Mouse (Mus musculus) skeletal muscle tissue, adult 2 months (tissue): ENCODE data around the gene Parl.

Experiments used
- DNase-seq: peaks from one replicate; pipeline ENCODE4 v3.0.0-alpha.2; 2012; ENCODE audit warnings: low read depth, low spot score

The Parl gene

GRCm38 (mm10) chr16:20301770-20302649 is at the start of gene Parl:
TSS of gene Parl (minus strand) at chr16:20302387.
- DNase-seq: peak; percentile 89

- DNase-seq: no peak
These were observed 43.3 kb upstream of the Parl start for GRCm38 (mm10) chr16:20345464-20345863.

GRCm38 (mm10) chr16:20338616-20339015 is 36.4 kb upstream of the Parl start:
- DNase-seq: no peak

- no peak for DNase-seq
These were observed 32.7 kb upstream of the Parl start for GRCm38 (mm10) chr16:20334918-20335317.

DNA sequence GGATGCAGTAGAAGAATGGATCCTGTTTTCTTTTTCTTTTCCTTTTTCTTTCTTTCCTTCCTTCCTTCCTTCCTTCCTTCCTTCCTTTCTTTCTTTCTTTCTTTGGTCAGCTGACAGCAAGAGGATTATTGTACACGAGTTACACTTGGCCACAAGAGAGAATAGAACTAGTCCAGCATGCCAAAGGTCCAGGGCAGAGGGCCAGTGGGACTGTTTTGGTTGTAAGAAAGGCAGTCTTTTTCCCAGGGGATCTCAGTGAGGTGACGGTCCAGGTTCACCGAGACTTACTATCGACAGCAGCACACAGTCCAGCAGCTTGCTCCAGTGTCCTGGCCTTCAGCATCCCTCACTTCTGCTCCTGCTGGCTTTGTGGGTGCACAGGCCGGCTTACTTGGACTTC is 26.1 kb upstream of the Parl start:
- no peak for DNase-seq

- peak; percentile 17 for DNase-seq
These were observed 23.1 kb upstream of the Parl start, which contains the start of gene Cyp2ab1 for GRCm38 (mm10) chr16:20325286-20325685. TSS of gene Cyp2ab1 (minus strand) at chr16:20325404.

DNA sequence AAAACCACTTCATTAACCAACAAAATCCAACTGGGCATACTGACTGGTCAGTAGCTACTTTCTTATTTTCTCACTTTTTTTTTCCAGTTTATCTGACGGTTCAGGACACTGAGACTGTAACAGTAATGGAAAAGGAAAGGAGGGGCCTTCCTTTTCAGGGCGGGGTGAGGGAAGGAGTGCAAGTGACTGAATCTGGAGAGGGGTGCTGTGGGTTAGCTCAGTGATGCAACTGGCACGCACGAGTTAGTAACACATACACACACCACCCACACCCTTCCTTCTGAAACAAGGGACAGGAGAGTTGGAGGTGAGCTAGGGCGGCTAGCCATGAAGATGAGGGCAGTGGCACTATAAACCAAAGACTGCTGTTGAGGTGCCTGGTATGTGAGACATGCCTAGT is 21.7 kb upstream of the Parl start:
- peak; percentile 18 for DNase-seq

- DNase-seq: no peak
These were observed 20.1 kb upstream of the Parl start for GRCm38 (mm10) chr16:20322274-20322673.

DNA sequence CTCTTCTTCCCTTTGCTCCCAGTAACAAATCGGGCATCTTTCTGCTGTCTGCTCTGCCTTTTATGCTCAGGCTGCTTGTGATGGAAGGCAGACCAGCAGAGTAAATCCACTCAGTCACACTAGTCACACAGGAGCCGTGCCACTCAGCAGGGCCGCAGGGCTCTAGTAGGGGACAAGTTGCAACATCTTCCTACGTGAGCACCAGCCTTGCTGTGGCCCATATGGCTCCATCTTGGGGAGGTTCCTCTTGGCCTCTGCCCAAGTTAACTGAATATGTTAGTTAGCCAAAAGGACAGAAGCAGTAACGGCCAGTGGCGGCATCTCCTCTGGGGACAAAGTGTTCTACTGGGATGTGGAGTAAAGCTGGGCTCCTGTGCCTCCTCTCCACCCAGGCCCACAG is 14.6 kb upstream of the Parl start:
- DNase-seq: peak; percentile 13

DNA sequence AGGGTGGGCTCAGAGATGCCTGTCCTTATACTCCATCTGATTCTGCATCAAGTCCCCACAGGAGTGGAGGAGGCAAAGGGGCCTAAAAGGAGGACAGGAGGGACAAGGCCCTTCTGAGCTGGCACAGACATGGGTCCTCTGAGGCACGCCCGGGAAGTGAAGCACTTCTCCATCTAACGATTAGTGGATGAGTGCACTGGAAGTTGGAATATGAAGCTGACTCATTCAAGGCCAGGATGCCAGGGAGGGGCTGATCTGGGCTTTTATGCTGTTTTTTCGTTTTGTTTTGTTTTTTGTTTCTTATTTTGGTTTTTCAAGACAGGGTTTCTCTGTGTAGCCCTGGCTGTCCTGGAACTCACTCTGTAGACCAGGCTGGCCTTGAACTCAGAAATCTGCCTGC is 13.1 kb upstream of the Parl start:
- DNase-seq: no peak

DNA sequence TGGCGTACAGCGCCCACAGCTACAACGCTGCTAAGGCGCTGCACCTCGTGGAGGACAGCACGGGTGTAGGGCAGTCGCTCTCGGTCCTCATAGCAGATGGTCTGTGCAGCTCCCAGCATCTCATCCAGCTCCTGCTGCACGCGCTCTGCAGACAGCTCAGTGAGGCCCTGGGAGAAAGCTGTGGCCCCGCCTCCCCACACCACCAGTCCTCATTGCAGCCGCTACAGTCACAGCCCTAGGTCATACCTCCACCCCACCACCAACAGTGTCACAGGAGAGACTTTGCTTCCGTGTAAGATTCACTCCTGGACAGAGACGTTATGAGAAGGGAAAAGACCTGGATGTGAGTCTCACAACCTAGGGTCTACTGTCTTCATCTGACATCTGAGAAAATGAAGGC is 10.1 kb upstream of the Parl start:
- DNase-seq: no peak

DNA sequence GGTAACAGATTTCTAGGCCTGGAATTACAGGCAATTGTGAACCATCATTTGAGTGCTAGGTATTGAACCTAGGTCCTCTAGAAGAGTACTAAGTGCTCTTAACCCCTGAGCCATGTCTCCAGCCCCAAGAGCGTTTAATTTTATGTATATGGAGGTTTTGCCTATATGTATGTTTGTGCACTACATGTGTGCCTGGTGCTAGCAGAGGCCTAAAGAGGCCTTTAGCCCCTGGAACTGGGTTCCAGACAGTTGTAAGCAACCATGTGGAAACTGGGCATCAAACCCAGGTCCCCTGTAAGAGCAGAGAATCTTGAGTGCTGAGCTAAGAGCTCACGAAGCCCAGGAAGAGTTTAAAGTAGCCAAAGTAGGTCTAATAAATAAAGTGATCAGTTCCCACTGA is 2.1 kb downstream of the Parl start:
- DNase-seq: no peak

GRCm38 (mm10) chr16:20280238-20280637 is 21.9 kb downstream of the Parl start:
- no peak for DNase-seq

- peak; percentile 15 for DNase-seq
These were observed 22.8 kb downstream of the Parl start for GRCm38 (mm10) chr16:20279395-20279794.

DNA sequence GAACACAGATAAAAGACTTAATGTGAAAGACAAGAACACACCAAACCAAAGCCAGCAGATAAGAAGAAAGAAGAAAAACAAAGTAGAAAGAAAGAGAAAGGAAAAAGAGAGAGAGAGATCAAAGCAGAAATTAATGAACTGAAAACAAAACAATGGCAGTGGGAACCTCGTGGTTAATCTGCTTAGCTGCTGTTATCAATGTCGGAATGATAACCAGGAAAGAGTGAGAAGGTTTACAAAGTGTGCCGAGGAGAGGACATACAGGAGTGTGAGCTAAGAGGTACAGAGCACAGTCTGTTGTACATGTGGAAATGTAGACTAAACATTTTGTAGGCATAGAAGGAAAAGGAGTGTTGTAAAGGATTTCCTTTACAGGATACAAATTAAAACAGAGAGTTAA is 29.2 kb downstream of the Parl start:
- DNase-seq: no peak

DNA sequence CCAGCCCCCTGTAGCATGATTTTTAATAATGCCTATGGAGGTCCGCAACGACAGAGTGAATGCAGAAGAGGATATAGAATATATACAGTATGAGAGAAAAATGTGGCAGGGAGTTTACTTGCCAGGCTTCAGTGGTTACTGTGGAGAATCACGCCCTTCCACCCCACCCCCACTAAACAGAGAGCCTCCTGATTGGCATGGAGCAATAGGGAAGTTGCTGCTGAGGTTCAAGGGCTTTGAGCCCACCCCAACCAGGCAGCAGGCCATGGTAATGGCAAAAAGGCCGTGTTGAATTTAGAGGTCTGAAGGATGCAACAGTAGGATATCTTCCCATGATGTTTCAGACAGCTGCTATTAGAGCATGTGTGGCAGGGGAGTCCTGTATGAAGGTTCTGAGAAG is 30.8 kb downstream of the Parl start:
- no peak for DNase-seq

GRCm38 (mm10) chr16:20265089-20265488 is 37.1 kb downstream of the Parl start:
- no peak for DNase-seq

DNA sequence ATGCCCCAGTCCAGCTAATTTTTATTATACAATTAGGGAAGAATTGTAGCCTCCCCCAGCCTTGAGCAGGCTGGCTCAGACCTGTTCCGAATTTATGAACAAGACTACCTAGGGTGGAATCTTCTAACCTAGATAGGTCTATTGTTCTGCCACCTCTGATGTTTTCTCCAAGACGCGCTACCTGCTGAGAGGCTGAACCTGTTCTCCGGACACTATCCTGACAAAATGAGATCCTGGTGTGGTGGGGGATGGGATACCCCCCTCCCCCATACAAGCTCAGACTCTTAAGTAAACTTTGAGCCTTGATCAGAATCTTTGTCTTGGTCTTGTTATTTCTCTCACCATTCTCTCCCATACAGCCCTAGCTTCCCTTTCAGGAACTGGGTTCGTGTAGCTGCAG is 44.3 kb downstream of the Parl start:
- DNase-seq: no peak

DNA sequence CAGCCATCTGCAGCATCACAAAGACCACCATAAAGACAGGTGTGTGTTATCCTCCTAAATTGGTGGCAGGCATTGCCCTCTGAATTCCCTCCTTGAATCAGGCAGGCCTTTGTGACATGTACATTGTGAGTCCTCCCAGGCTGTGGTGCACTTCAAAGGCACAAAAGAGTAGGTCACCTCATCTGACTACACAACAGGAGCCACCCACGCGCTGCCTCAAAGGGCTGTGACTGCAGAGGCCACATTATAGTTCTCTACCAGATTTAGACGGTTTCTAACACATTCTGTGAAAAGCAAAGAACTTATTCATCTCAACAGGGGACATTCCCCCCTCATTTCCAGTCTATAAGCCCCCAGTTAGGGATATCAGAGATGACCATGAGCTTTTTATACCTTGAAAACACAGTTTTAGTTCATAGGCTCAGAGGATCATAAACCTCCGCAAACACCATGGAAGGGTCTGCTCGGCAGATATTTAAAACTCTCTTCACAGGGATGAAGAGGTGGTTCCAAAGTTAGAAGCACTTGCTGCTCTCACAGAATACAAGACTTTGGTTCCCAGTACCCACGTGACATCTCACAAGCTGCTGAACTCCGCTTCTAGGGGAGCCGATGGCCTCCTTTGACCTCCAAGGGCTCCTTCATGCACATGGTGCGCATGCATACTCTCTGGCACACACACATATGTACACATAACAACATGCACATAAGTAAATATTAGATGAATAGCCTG is 53.6 kb downstream of the Parl start:
- no peak for DNase-seq

- DNase-seq: no peak
These were observed 55.1 kb downstream of the Parl start for GRCm38 (mm10) chr16:20247103-20247502.

- no peak for DNase-seq
These were observed 61.4 kb downstream of the Parl start, which contains the start of gene Map6d1 for GRCm38 (mm10) chr16:20240468-20241414. TSS of gene Map6d1 (minus strand) at chr16:20241358.

DNA sequence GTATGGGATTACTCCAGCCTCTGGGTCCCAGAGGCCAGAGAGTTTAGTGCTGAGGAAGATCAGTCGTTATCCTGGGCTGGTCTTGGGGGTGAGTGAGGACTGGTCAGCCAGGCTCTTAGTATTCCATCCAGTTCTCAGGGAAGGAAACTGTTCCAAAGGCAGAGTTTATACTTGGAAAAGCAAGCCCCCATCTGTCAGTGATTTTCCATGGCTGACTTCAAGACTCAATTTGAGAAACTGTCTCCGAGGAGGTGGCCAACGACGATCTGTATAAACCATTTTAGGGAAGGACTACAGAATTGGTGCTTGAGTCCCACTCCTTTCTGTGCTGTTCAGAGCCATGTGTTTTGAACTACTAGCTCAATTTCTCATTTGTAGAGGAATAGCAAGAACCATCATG is 63.5 kb downstream of the Parl start:
- no peak for DNase-seq
